Mouse (Mus musculus) CH12.LX (cell line): ENCODE results near the gene Galk1. TPM values are rescaled to one million over a fixed set of nuclear protein-coding genes. Genes with fewer than 3 reads are reported as not detected.

Experiments used
- DNase-seq: peaks from one replicate; pipeline ENCODE4 v3.0.0-alpha.2; 2013; ENCODE audit errors: extremely low read depth
- H3K27ac ChIP-seq: 2 replicates; pipeline ENCODE4 v1.5.1; 2012; ENCODE audit warnings: low read depth, mild to moderate bottlenecking, control low read depth, moderate library complexity; ENCODE audit not compliant: insufficient read depth
- H3K27me3 ChIP-seq: replicated peaks from 2 replicates; pipeline ENCODE3; 2012; ENCODE audit warnings: inconsistent platforms
- H3K36me3 ChIP-seq, 2 experiments: replicated peaks in 1 of 2; 2 replicates each; pipeline versions ENCODE3 to v1.6.1; 2012; ENCODE audit warnings: inconsistent platforms in 1 of 2, low read length in 1 of 2, mild to moderate bottlenecking in 1 of 2, mixed read lengths in 1 of 2, moderate library complexity in 1 of 2; ENCODE audit not compliant: control insufficient read depth in 1 of 2, insufficient read depth in 1 of 2
- H3K4me1 ChIP-seq, 2 experiments: 2 replicates each; pipeline ENCODE4 v1.6.1; 2012; ENCODE audit warnings: inconsistent platforms in 1 of 2, moderate library complexity in 1 of 2; ENCODE audit not compliant: insufficient read depth in 2 of 2, control insufficient read depth in 1 of 2
- H3K4me2 ChIP-seq: 2 replicates; pipeline ENCODE4 v1.6.1; 2012; ENCODE audit warnings: low read depth, mild to moderate bottlenecking, control low read depth; ENCODE audit not compliant: poor library complexity, insufficient read depth, severe bottlenecking
- H3K4me3 ChIP-seq, 3 experiments: fragments of 150-350 bp in 1 of 3; sonication (generic) in 1 of 3; replicated peaks in 1 of 3; 2 replicates each; pipeline versions ENCODE3 to v1.5.1; 2011 to 2012; ENCODE audit warnings: low read depth in 2 of 3, low read length in 2 of 3, mild to moderate bottlenecking in 2 of 3, moderate library complexity in 2 of 3, control low read depth in 1 of 3, improper control_type of control experiment in 1 of 3, inconsistent platforms in 1 of 3, mixed read lengths in 1 of 3; ENCODE audit not compliant: poor library complexity in 1 of 3
- H3K79me2 ChIP-seq: replicated peaks from 2 replicates; pipeline ENCODE4 v1.6.1; 2012; ENCODE audit warnings: mild to moderate bottlenecking, moderate library complexity; ENCODE audit not compliant: control insufficient read depth, poor library complexity, insufficient read depth, severe bottlenecking; ENCODE audit errors: extremely low read depth
- H3K9ac ChIP-seq: 2 replicates; pipeline ENCODE4 v1.6.1; 2012; ENCODE audit warnings: low read depth, mild to moderate bottlenecking, control low read depth, moderate library complexity; ENCODE audit not compliant: insufficient read depth
- H3K9me3 ChIP-seq: replicated peaks from 2 replicates; pipeline ENCODE3; 2012; ENCODE audit warnings: low read length, inconsistent platforms, mixed read lengths
- CHD2 ChIP-seq: IDR thresholded peaks from 2 replicates; pipeline ENCODE4 v1.6.1; 2011; ENCODE audit warnings: low read length, improper control_type of control experiment
- CTCF ChIP-seq, 2 experiments: IDR thresholded peaks in 1 of 2; conservative IDR thresholded peaks in 1 of 2; 2 replicates each; pipeline ENCODE4 v1.5.1; 2011 to 2012; ENCODE audit warnings: low read depth in 2 of 2, low read length in 2 of 2, improper control_type of control experiment in 1 of 2, inconsistent platforms in 1 of 2, mild to moderate bottlenecking in 1 of 2, moderate library complexity in 1 of 2
- ELF1 ChIP-seq: IDR thresholded peaks from 2 replicates; pipeline ENCODE4 v1.6.1; 2014; ENCODE audit warnings: low read depth, mild to moderate bottlenecking, inconsistent platforms, low read length, improper control_type of control experiment
- ETS1 ChIP-seq: conservative IDR thresholded peaks from 2 replicates; pipeline ENCODE4 v1.6.1; 2012; ENCODE audit warnings: low read depth, mild to moderate bottlenecking, inconsistent platforms, low read length, improper control_type of control experiment, moderate library complexity
- GABPA ChIP-seq: IDR thresholded peaks from 2 replicates; pipeline ENCODE4 v1.6.1; 2012; ENCODE audit warnings: low read depth, low read length, improper control_type of control experiment, inconsistent platforms; ENCODE audit not compliant: insufficient replicate concordance
- IRF4 ChIP-seq: IDR thresholded peaks from 2 replicates; pipeline ENCODE4 v1.6.1; 2014; ENCODE audit warnings: low read depth, mild to moderate bottlenecking, inconsistent platforms, low read length, improper control_type of control experiment
- JUND ChIP-seq: conservative IDR thresholded peaks from 2 replicates; pipeline ENCODE4 v1.6.1; 2011; ENCODE audit warnings: low read depth, low read length, improper control_type of control experiment
- MEF2A ChIP-seq: IDR thresholded peaks from 2 replicates; pipeline ENCODE4 v1.6.1; 2014; ENCODE audit warnings: low read depth, mild to moderate bottlenecking, inconsistent platforms, low read length, improper control_type of control experiment, borderline replicate concordance
- MXI1 ChIP-seq: IDR thresholded peaks from 2 replicates; pipeline ENCODE4 v1.6.1; 2011; ENCODE audit warnings: mild to moderate bottlenecking, low read depth, low read length, improper control_type of control experiment
- MYC ChIP-seq: IDR thresholded peaks from 2 replicates; pipeline ENCODE4 v1.6.1; 2011; ENCODE audit warnings: low read depth, mild to moderate bottlenecking, improper control_type of control experiment, low read length
- NELFE ChIP-seq: IDR thresholded peaks from 2 replicates; pipeline ENCODE4 v1.6.1; 2011; ENCODE audit warnings: low read depth, low read length, improper control_type of control experiment
- POLR2A ChIP-seq: IDR thresholded peaks from 2 replicates; pipeline ENCODE4 v1.6.1; 2011; ENCODE audit warnings: low read depth, mild to moderate bottlenecking, improper control_type of control experiment, low read length
- RAD21 ChIP-seq: IDR thresholded peaks from 2 replicates; pipeline ENCODE4 v1.6.1; 2011; ENCODE audit warnings: low read depth, mild to moderate bottlenecking, low read length, improper control_type of control experiment, moderate library complexity
- RCOR1 ChIP-seq: conservative IDR thresholded peaks from 2 replicates; pipeline ENCODE4 v1.6.1; 2012; ENCODE audit warnings: low read depth, mild to moderate bottlenecking, inconsistent platforms, low read length, improper control_type of control experiment
- TBP ChIP-seq: conservative IDR thresholded peaks from 2 replicates; pipeline ENCODE4 v1.6.1; 2011; ENCODE audit warnings: low read depth, low read length, improper control_type of control experiment
- TCF12 ChIP-seq: IDR thresholded peaks from 2 replicates; pipeline ENCODE4 v1.6.1; 2014; ENCODE audit warnings: low read depth, mild to moderate bottlenecking, inconsistent platforms, low read length, improper control_type of control experiment
- USF1 ChIP-seq: IDR thresholded peaks from 2 replicates; pipeline ENCODE4 v1.6.1; 2014; ENCODE audit warnings: low read depth, mild to moderate bottlenecking, inconsistent platforms, low read length, improper control_type of control experiment
- ZKSCAN1 ChIP-seq: IDR thresholded peaks from 2 replicates; pipeline ENCODE4 v1.6.1; 2012; ENCODE audit warnings: low read depth, inconsistent platforms, low read length, improper control_type of control experiment, borderline replicate concordance
- ZNF384 ChIP-seq: IDR thresholded peaks from 2 replicates; pipeline ENCODE4 v1.6.1; 2012; ENCODE audit warnings: low read depth, low read length, improper control_type of control experiment, inconsistent platforms
- dilution Hi-C: fragments of 300-500 bp; cut with MboI; formaldehyde crosslinking; loops from 2 replicates; pipeline ENCODE4 v1.14.3; 2020; ENCODE audit warnings: low sequenced_read_pairs; ENCODE audit not compliant: extremely low pct_unique_long_range_greater_than_20kb, extremely low pct_ligation_motif_present
- in situ Hi-C: fragments of 300-500 bp; cut with MboI; formaldehyde crosslinking; loops from 3 replicates; pipeline ENCODE4 v1.14.3; 2019; ENCODE audit warnings: low sequenced_read_pairs, low pct_ligation_motif_present, low pct_unique_long_range_greater_than_20kb, mixed read lengths
- polyA plus RNA-seq: library from polyadenylated mRNA; unstranded; fragments of >175 nt; gene quantifications from 2 replicates; pipeline ENCODE4 v1.2.1, GENCODE M21; 2012; ENCODE audit warnings: low read depth; ENCODE audit not compliant: insufficient read length
- total RNA-seq, 2 experiments: library from RNA; depleted of rRNA; stranded (reverse); fragments of 300-350 nt in 1 of 2; fragments of >200 nt in 1 of 2; gene quantifications; 2 replicates each; pipeline ENCODE4 v1.2.3; 2012 to 2014

Galk1 gene
- total and polyA plus RNA-seq, 3 experiments: 263 to 413 (median 293) TPM

GRCm38 (mm10) chr11:116009661-116010060 lies 2.9 kb downstream of the Galk1 start:
- no peak for TF ChIP-seq MEF2A
- no peak for TF ChIP-seq MXI1
- no peak for TF ChIP-seq GABPA
- TF ChIP-seq TCF12: no peak
- TF ChIP-seq NELFE: no peak
- TF ChIP-seq ZNF384: no peak
- TF ChIP-seq POLR2A: no peak
- TF ChIP-seq CTCF (conservative IDR thresholded peaks at IDR 0.05 in 1 of 2, IDR thresholded peaks at IDR 0.05 in 1 of 2; ENCODE audit: low read depth in 2 of 2, low read length in 2 of 2): no peak
- TF ChIP-seq MYC: no peak
- no peak for TF ChIP-seq IRF4
- no peak for TF ChIP-seq ZKSCAN1
- TF ChIP-seq RAD21: no peak
- no peak for TF ChIP-seq TBP
- no peak for TF ChIP-seq ELF1
- no peak for TF ChIP-seq CHD2
- TF ChIP-seq USF1: no peak
- TF ChIP-seq ETS1: no peak
- TF ChIP-seq, all 38 proteins: peak for 0
- H3K4me1 ChIP-seq: peaks cover 11 to 48% of the 10 kb centered on the region in 2 experiments
- no peak for DNase-seq
- no peak overlapping the region for H3K4me3 ChIP-seq
- no peak overlapping the region for H3K27ac ChIP-seq
- dilution Hi-C loops: no loop called here
- H3K9ac ChIP-seq: no peak overlapping the region
- H3K4me2 ChIP-seq: no peak overlapping the region
- in situ Hi-C loops: loop anchor here (5.0 to 25.0 kb wide), 2 partner anchors 77 to 397 kb away; partner anchors contain the start of genes Gga3, Mif4gd, Mrps7 and Recql5
- peaks cover 41 to 61% of the 10 kb centered on the region in 2 experiments for H3K36me3 ChIP-seq
- no peaks in the 10 kb centered on the region for H3K9me3 ChIP-seq
- peaks cover 6% of the 10 kb centered on the region; the same call in 1 of the 2 replicates for H3K79me2 ChIP-seq
- H3K27me3 ChIP-seq: no peaks in the 10 kb centered on the region

- dilution Hi-C loops (no loop called here), in situ Hi-C loops (loop anchor here (5.0 to 25.0 kb wide), 2 partner anchors 77 to 397 kb away; partner anchors contain the start of genes Gga3, Mif4gd, Mrps7 and Recql5)
- no peaks in the 10 kb centered on the region for H3K27me3 ChIP-seq
- H3K9ac ChIP-seq: no peak overlapping the region
- H3K9me3 ChIP-seq: no peaks in the 10 kb centered on the region
- H3K4me1 ChIP-seq: peaks cover 11 to 42% of the 10 kb centered on the region in 2 experiments
- H3K36me3 ChIP-seq: peaks cover 41 to 61% of the 10 kb centered on the region in 2 experiments
- peaks cover 6% of the 10 kb centered on the region; the same call in 1 of the 2 replicates for H3K79me2 ChIP-seq
- TF ChIP-seq IRF4 (no peak), RCOR1 (no peak), JUND (no peak), MYC (no peak), NELFE (no peak)
- H3K4me2 ChIP-seq: no peak overlapping the region
- no peak for DNase-seq
- H3K27ac ChIP-seq: no peak overlapping the region
- no peak overlapping the region for H3K4me3 ChIP-seq
Measured at GRCm38 (mm10) chr11:116008832-116009375, 3.6 kb downstream of the Galk1 start.
